Mouse (Mus musculus) liver, embryonic 14.5 days (tissue): ENCODE measurements at regions not wholly inside any gene's neighbourhood (a gene's known extent, or its start where the extent isn't known, plus 50 kb on each side); places are given as distances from the start of the nearest gene placed in this dataset.

Experiments
- ATAC-seq: fragments of 200-750 bp; cut with Nextera tagmentation; 2 replicates; pipeline ENCODE4 v1.8.0; 2017; ENCODE audit warnings: moderate number of reproducible peaks, mild to moderate bottlenecking, moderate library complexity; ENCODE audit not compliant: insufficient read depth
- DNase-seq, 3 experiments: peaks; one replicate each; pipeline ENCODE4 v3.0.0-alpha.2; 2012 to 2013; ENCODE audit warnings: low read depth in 3 of 3, low spot score in 3 of 3
- H3K27ac ChIP-seq: fragments of 300-500 bp; sonication (generic); 2 replicates; pipeline ENCODE4 v1.5.1; 2014; ENCODE audit warnings: moderate library complexity, mild to moderate bottlenecking, control low read depth, inconsistent platforms
- H3K27me3 ChIP-seq: fragments of 300-500 bp; sonication (generic); 2 replicates; pipeline ENCODE4 v1.6.1; 2014; ENCODE audit warnings: mild to moderate bottlenecking, low read length, moderate library complexity; ENCODE audit not compliant: control insufficient read depth, insufficient read depth
- H3K36me3 ChIP-seq: fragments of 300-500 bp; sonication (generic); replicated peaks from 2 replicates; pipeline ENCODE4 v1.6.1; 2014; ENCODE audit warnings: low read depth; ENCODE audit not compliant: control insufficient read depth, insufficient read depth
- H3K4me1 ChIP-seq, 2 experiments: fragments of 200-500 bp in 1 of 2; fragments of 300-500 bp in 1 of 2; sonication (generic) in 1 of 2; replicated peaks; 2 replicates each; pipeline ENCODE4 v1.6.1; 2012 to 2014; ENCODE audit warnings: antibody characterized with exemption in 1 of 2, inconsistent platforms in 1 of 2, low read length in 1 of 2; ENCODE audit not compliant: control insufficient read depth in 2 of 2, insufficient read depth in 2 of 2
- H3K4me2 ChIP-seq: fragments of 300-500 bp; sonication (generic); 2 replicates; pipeline ENCODE4 v1.6.1; 2014; ENCODE audit warnings: low read depth, mild to moderate bottlenecking, control low read depth, moderate library complexity
- H3K4me3 ChIP-seq, 2 experiments: fragments of 200-500 bp in 1 of 2; fragments of 300-500 bp in 1 of 2; sonication (generic) in 1 of 2; 2 replicates each; pipeline ENCODE4 v1.5.1; 2012 to 2014; ENCODE audit warnings: low read depth in 2 of 2, low read length in 2 of 2, mild to moderate bottlenecking in 2 of 2, control low read depth in 1 of 2, inconsistent platforms in 1 of 2, moderate library complexity in 1 of 2; ENCODE audit not compliant: insufficient read depth in 1 of 2
- H3K9ac ChIP-seq: fragments of 300-500 bp; sonication (generic); replicated peaks from 2 replicates; pipeline ENCODE4 v1.6.1; 2014; ENCODE audit warnings: mild to moderate bottlenecking, control low read depth, moderate library complexity
- H3K9me3 ChIP-seq: fragments of 300-500 bp; sonication (generic); 2 replicates; pipeline ENCODE4 v1.6.1; 2016; ENCODE audit warnings: low read length, mixed read lengths; ENCODE audit not compliant: control insufficient read depth
- CTCF ChIP-seq: IDR thresholded peaks from 2 replicates; pipeline ENCODE4 v1.5.1; 2016; ENCODE audit warnings: antibody characterized with exemption, low read depth, control low read depth
- EP300 ChIP-seq: IDR thresholded peaks from 2 replicates; pipeline ENCODE4 v1.6.1; 2016; ENCODE audit warnings: antibody characterized with exemption, low read depth
- WGBS: fragments of 180-500 bp; shearing (Covaris S2); extraction: QIAGEN DNeasy Blood & Tissue Kit; methylation state at CpG from one replicate; pipeline ENCODE4 v1.1.7; 2014; ENCODE audit not compliant: insufficient replicate concordance; 5-methylcytosine and 5-hydroxymethylcytosine counted together

- H3K36me3 ChIP-seq, result no peaks in the 10 kb centered on the region
- DNase-seq (no peak), ATAC-seq (no peak)
- TF ChIP-seq CTCF, result no peak
- no peak for TF ChIP-seq EP300
- no peaks in the 10 kb centered on the region for H3K4me1 ChIP-seq
- H3K9ac ChIP-seq, result no peak overlapping the region
- no peak overlapping the region for H3K4me2 ChIP-seq
- no peaks in the 10 kb centered on the region for H3K9me3 ChIP-seq
- no peaks in the 10 kb centered on the region for H3K27me3 ChIP-seq
- no peak overlapping the region for H3K27ac ChIP-seq
- no peak overlapping the region for H3K4me3 ChIP-seq
- 67% methylated on average over 2 of the region's 2 CpGs for whole genome bisulfite sequencing
Observed at GRCm38 (mm10) chr1:193457908-193458307, 87.8 kb upstream of the Camk1g start.

- Histone ChIP-seq H3K27ac (no peak overlapping the region), H3K4me3 (no peak overlapping the region), H3K4me2 (no peak overlapping the region), H3K27me3 (no peaks in the 10 kb centered on the region), H3K9ac (no peak overlapping the region), H3K36me3 (no peaks in the 10 kb centered on the region), H3K4me1 (peaks cover 0 to 3% of the 10 kb centered on the region in 2 experiments; a peak in 1 of 4 replicates), H3K9me3 (no peaks in the 10 kb centered on the region)
- 64% methylated on average over 2 of the region's 2 CpGs for WGBS
- TF ChIP-seq CTCF (no peak), EP300 (no peak)
- no peak for ATAC-seq
- DNase-seq, result no peak
Observed at GRCm38 (mm10) chr1:193453654-193454053, 83.6 kb upstream of the Camk1g start.

GRCm38 (mm10) chr1:193451471-193452135 lies 81.5 kb upstream of the Camk1g start:
- Histone ChIP-seq H3K27me3 (no peaks in the 10 kb centered on the region), H3K27ac (no peak overlapping the region), H3K4me1 (peaks cover 0 to 3% of the 10 kb centered on the region in 2 experiments; a peak in 1 of 4 replicates), H3K4me2 (no peak overlapping the region), H3K9ac (no peak overlapping the region), H3K4me3 (no peak overlapping the region), H3K9me3 (no peaks in the 10 kb centered on the region), H3K36me3 (no peaks in the 10 kb centered on the region)
- WGBS, result 22% methylated on average over 4 of the region's 4 CpGs
- ATAC-seq, result no peak
- TF ChIP-seq EP300, result no peak
- no peak for TF ChIP-seq CTCF
- no peak for DNase-seq

GRCm38 (mm10) chr1:193450814-193451213 lies 80.7 kb upstream of the Camk1g start:
- Histone ChIP-seq H3K4me1 (peaks cover 0 to 3% of the 10 kb centered on the region in 2 experiments; a peak in 1 of 4 replicates), H3K27ac (no peak overlapping the region), H3K27me3 (no peaks in the 10 kb centered on the region), H3K4me2 (no peak overlapping the region), H3K9me3 (no peaks in the 10 kb centered on the region), H3K36me3 (no peaks in the 10 kb centered on the region), H3K4me3 (no peak overlapping the region), H3K9ac (no peak overlapping the region)
- ATAC-seq (no peak), DNase-seq (no peak)
- WGBS, result 22% methylated on average over 3 of the region's 3 CpGs
- TF ChIP-seq CTCF, result no peak
- no peak for TF ChIP-seq EP300

GRCm38 (mm10) chr1:193450201-193450600 lies 80.1 kb upstream of the Camk1g start:
- Histone ChIP-seq H3K4me2 (no peak overlapping the region), H3K9ac (no peak overlapping the region), H3K4me1 (peaks cover 0 to 3% of the 10 kb centered on the region in 2 experiments; a peak in 1 of 4 replicates), H3K27me3 (no peaks in the 10 kb centered on the region), H3K36me3 (no peaks in the 10 kb centered on the region), H3K4me3 (no peak overlapping the region), H3K27ac (no peak overlapping the region), H3K9me3 (no peaks in the 10 kb centered on the region)
- DNase-seq (no peak), ATAC-seq (no peak)
- TF ChIP-seq EP300 (no peak), CTCF (no peak)
- WGBS, result 60% methylated on average over 6 of the region's 6 CpGs
